Mouse (Mus musculus) ovary, postnatal 14 days (tissue): ENCODE measurements around the gene Gje1.
A peak's percentile ranks its signal among the peaks of the same experiment; 100 is the strongest.

Experiments used
- DNase-seq: peaks from one replicate; pipeline ENCODE4 v3.0.0; 2022; ENCODE audit warnings: low spot score

Gje1 gene

GRCm38 (mm10) chr10:14718114-14718513 lies at the start of gene Gje1:
Gene Gje1, minus strand, starts transcription at chr10:14718214.
- DNase-seq: no peak

- no peak for DNase-seq
These were observed 42.6 kb upstream of the Gje1 start for GRCm38 (mm10) chr10:14760618-14761017.

- no peak for DNase-seq
These were observed 41.9 kb upstream of the Gje1 start for GRCm38 (mm10) chr10:14759665-14760558.

GRCm38 (mm10) chr10:14734285-14734684 lies 16.3 kb upstream of the Gje1 start:
- DNase-seq: peak; percentile 13

GRCm38 (mm10) chr10:14725671-14726070 lies 7.7 kb upstream of the Gje1 start:
- DNase-seq: no peak

GRCm38 (mm10) chr10:14705072-14706066 lies 12.6 kb downstream of the Gje1 start, which contains the start of the genes Vta1 and Nmbr:
Gene Vta1, minus strand, starts transcription at chr10:14705560.
Gene Nmbr, plus strand, starts transcription at chr10:14705591.
- DNase-seq: peak; percentile 93

- DNase-seq: no peak
These were observed 14.1 kb downstream of the Gje1 start for GRCm38 (mm10) chr10:14703830-14704420.

- no peak for DNase-seq
These were observed 14.8 kb downstream of the Gje1 start for GRCm38 (mm10) chr10:14703239-14703638.

GRCm38 (mm10) chr10:14690349-14690748 lies 27.7 kb downstream of the Gje1 start:
- DNase-seq: no peak

- no peak for DNase-seq
These were observed 29.1 kb downstream of the Gje1 start for GRCm38 (mm10) chr10:14688785-14689442.

GRCm38 (mm10) chr10:14685663-14686062 lies 32.4 kb downstream of the Gje1 start:
- DNase-seq: no peak

GRCm38 (mm10) chr10:14666147-14666546 lies 51.9 kb downstream of the Gje1 start:
- DNase-seq: no peak
